Mouse (Mus musculus): ENCODE results near the gene Rims1. TPM values are rescaled to one million over a fixed set of nuclear protein-coding genes. Genes with fewer than 3 reads are reported as not detected.

The Rims1 gene
- total and polyA plus RNA-seq, 3 experiments, result 0.06 to 0.34 (median 0.29) TPM

DNA sequence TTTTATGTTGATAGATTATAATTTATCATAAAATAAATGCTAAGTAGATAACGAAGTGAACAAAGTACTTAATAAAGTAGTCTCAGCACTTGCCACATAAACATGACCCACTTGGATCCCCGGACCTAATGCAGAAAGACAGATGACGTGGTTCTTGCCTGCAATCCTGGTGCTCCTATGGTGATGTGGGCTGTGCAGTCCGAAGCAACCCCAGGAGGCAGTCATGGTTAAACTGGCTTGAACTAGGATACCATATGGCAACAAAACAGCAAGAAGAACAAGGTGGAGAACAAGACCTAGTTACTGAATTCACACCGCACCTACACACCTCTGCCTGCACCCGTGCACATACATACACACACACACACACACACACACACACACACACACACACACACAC is 173.8 kb downstream of the Rims1 start:
- Histone ChIP-seq H3K4me1 (ENCODE audit: control insufficient read depth, insufficient read depth, low read length) (no peaks in the 10 kb centered on the region), H3K79me2 (replicated peaks; ENCODE audit: control insufficient read depth, insufficient read depth, low read length) (no peaks in the 10 kb centered on the region), H3K27me3 (ENCODE audit: control insufficient read depth, insufficient read depth, low read length) (no peaks in the 10 kb centered on the region), H3K36me3 (ENCODE audit: control insufficient read depth, insufficient read depth, low read length) (no peaks in the 10 kb centered on the region), H3K27ac (no peak overlapping the region), H3K4me3 (no peak overlapping the region), H3K9ac (ENCODE audit: low read depth, low read length) (no peak overlapping the region)
- intact Hi-C loops (cut with DNase I), result no loop called here
- WGBS, result 89% methylated on average over 6 of the region's 6 CpGs
- TF ChIP-seq CTCF (IDR thresholded peaks at IDR 0.05) (no peak), POLR2A (IDR thresholded peaks at IDR 0.05; ENCODE audit: insufficient read depth, low read depth, low read length) (no peak), EP300 (IDR thresholded peaks at IDR 0.05; ENCODE audit: insufficient read depth, low read depth, low read length) (no peak)
- no peak for DNase-seq

DNA sequence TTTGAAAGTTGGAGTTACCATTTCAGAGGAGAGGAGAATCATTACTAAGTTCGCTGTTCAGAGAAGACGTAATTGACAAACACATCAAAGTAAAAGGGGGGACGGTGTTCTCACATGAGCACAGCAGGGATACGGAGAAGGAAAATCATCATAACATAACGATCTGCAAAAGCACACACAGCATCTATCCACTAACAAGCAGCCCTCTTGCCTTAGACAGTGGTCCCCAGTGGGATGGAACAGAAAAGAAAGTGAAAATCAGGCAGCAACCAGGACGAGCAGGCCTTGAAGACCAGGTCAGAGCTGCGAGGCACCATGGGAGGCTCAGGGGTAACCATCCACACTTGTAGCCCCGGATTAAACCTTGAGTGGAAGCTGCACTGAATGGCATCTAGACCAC is 176.8 kb downstream of the Rims1 start:
- TF ChIP-seq EP300 (IDR thresholded peaks at IDR 0.05; ENCODE audit: insufficient read depth, low read depth, low read length), result no peak
- no peak for TF ChIP-seq CTCF (IDR thresholded peaks at IDR 0.05)
- TF ChIP-seq POLR2A (IDR thresholded peaks at IDR 0.05; ENCODE audit: insufficient read depth, low read depth, low read length), result no peak
- WGBS, result 87% methylated on average over 8 of the region's 8 CpGs
- no peaks in the 10 kb centered on the region for H3K4me1 ChIP-seq (ENCODE audit: control insufficient read depth, insufficient read depth, low read length)
- no peak for DNase-seq
- intact Hi-C loops (cut with DNase I), result no loop called here
- H3K27ac ChIP-seq, result no peak overlapping the region
- H3K9ac ChIP-seq (ENCODE audit: low read depth, low read length), result no peak overlapping the region
- H3K27me3 ChIP-seq (ENCODE audit: control insufficient read depth, insufficient read depth, low read length), result no peaks in the 10 kb centered on the region
- H3K36me3 ChIP-seq (ENCODE audit: control insufficient read depth, insufficient read depth, low read length), result no peaks in the 10 kb centered on the region
- no peak overlapping the region for H3K4me3 ChIP-seq
- no peaks in the 10 kb centered on the region for H3K79me2 ChIP-seq (replicated peaks; ENCODE audit: control insufficient read depth, insufficient read depth, low read length)

DNA sequence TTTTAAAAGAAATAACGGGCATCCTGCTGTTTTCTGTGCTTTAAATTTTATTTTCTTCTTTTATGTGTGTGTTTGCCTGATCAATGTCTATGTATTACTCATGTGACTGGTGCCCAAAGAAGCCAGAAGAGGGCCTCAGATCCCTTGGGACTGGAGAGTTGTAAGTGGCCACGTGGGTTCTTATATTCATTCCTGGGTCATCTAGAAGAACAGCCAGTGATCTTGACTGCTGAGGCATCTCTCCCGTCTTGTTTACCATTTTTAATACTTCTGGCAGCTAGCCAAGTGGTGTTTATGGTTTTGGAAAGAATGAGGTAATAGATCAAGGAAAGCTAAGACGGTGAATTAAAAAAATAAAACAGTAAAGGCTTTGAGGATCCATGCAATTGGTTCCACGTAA is 178.8 kb downstream of the Rims1 start:
- Histone ChIP-seq H3K4me3 (no peak overlapping the region), H3K79me2 (replicated peaks; ENCODE audit: control insufficient read depth, insufficient read depth, low read length) (no peaks in the 10 kb centered on the region), H3K36me3 (ENCODE audit: control insufficient read depth, insufficient read depth, low read length) (no peaks in the 10 kb centered on the region), H3K27me3 (ENCODE audit: control insufficient read depth, insufficient read depth, low read length) (no peaks in the 10 kb centered on the region), H3K9ac (ENCODE audit: low read depth, low read length) (no peak overlapping the region), H3K27ac (no peak overlapping the region), H3K4me1 (ENCODE audit: control insufficient read depth, insufficient read depth, low read length) (no peaks in the 10 kb centered on the region)
- TF ChIP-seq EP300 (IDR thresholded peaks at IDR 0.05; ENCODE audit: insufficient read depth, low read depth, low read length) (no peak), CTCF (IDR thresholded peaks at IDR 0.05) (peak; percentile 42)
- 51% methylated on average over 5 of the region's 5 CpGs for WGBS
- DNase-seq, result no peak
- intact Hi-C loops (cut with DNase I), result no loop called here

DNA sequence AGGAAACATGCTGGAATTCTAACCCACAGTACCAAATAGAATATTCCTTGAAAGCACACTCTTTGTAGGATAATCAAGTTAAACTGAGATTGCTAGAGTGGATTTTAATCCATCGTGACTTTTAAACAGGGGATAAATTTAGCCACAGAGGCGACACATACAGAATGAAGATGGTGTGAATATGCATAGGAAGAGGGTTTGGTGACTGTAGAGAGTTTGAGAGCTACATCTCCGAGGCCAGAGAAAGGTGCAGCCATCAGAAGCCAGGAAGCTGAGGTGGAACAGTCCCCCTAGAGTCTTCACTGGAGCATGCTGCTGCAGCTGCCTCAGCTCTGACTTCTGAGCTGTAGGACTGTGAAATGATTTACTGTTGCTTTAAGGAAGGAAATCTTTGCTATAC is 179.5 kb downstream of the Rims1 start:
- Histone ChIP-seq H3K36me3 (ENCODE audit: control insufficient read depth, insufficient read depth, low read length) (no peaks in the 10 kb centered on the region), H3K27me3 (ENCODE audit: control insufficient read depth, insufficient read depth, low read length) (no peaks in the 10 kb centered on the region), H3K27ac (no peak overlapping the region), H3K9ac (ENCODE audit: low read depth, low read length) (no peak overlapping the region), H3K4me3 (no peak overlapping the region), H3K4me1 (ENCODE audit: control insufficient read depth, insufficient read depth, low read length) (no peaks in the 10 kb centered on the region), H3K79me2 (replicated peaks; ENCODE audit: control insufficient read depth, insufficient read depth, low read length) (no peaks in the 10 kb centered on the region)
- TF ChIP-seq POLR2A (IDR thresholded peaks at IDR 0.05; ENCODE audit: insufficient read depth, low read depth, low read length) (no peak), CTCF (IDR thresholded peaks at IDR 0.05) (no peak), EP300 (IDR thresholded peaks at IDR 0.05; ENCODE audit: insufficient read depth, low read depth, low read length) (no peak)
- 58% methylated on average over 3 of the region's 3 CpGs for WGBS
- no peak for DNase-seq
- intact Hi-C loops (cut with DNase I), result no loop called here

DNA sequence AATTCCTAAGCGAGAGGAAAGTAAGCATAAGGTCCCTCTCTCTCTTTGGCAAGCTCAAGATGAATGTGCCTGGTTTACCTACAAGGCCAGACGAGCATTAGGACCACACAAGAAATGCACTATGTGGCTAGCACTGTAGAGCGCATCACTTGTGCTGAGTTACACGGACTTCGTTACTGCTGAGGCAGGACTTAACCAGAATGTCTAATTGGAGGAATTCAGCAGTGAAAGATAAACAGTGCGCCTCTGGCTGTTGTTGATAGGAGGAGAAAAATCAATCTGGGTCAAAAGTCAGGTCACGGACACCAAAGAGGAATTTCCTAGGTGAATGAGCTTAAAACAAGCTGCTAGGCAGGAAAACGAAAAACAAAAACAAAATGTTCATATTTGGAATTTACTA is 185.0 kb downstream of the Rims1 start:
- intact Hi-C loops (cut with DNase I), result no loop called here
- Histone ChIP-seq H3K4me3 (no peak overlapping the region), H3K36me3 (ENCODE audit: control insufficient read depth, insufficient read depth, low read length) (no peaks in the 10 kb centered on the region), H3K27ac (no peak overlapping the region), H3K27me3 (ENCODE audit: control insufficient read depth, insufficient read depth, low read length) (no peaks in the 10 kb centered on the region), H3K4me1 (ENCODE audit: control insufficient read depth, insufficient read depth, low read length) (no peaks in the 10 kb centered on the region), H3K79me2 (replicated peaks; ENCODE audit: control insufficient read depth, insufficient read depth, low read length) (no peaks in the 10 kb centered on the region), H3K9ac (ENCODE audit: low read depth, low read length) (no peak overlapping the region)
- TF ChIP-seq CTCF (IDR thresholded peaks at IDR 0.05) (no peak), POLR2A (IDR thresholded peaks at IDR 0.05; ENCODE audit: insufficient read depth, low read depth, low read length) (no peak), EP300 (IDR thresholded peaks at IDR 0.05; ENCODE audit: insufficient read depth, low read depth, low read length) (no peak)
- DNase-seq, result no peak
- 63% methylated on average over 8 of the region's 8 CpGs for WGBS

DNA sequence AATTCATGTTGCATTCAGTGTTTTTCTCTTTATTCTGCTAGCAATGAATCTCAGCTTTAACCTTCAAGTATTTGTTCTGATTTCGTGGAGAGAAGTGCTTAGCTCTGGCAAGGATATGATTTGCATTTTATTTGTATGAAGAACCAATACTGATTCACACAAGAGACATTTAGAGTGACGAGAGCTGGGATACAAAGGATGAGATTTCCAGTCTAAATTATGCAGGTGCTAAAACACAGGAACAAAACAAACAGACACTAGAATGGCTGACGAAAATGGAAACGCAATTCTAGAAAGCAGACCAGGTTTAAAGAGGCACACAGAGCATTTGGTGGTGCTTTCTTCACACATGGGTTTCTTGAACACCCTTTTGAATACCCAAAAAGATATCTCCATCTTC is 190.2 kb downstream of the Rims1 start:
- Histone ChIP-seq H3K27me3 (ENCODE audit: control insufficient read depth, insufficient read depth, low read length) (no peaks in the 10 kb centered on the region), H3K36me3 (ENCODE audit: control insufficient read depth, insufficient read depth, low read length) (no peaks in the 10 kb centered on the region), H3K9ac (ENCODE audit: low read depth, low read length) (no peak overlapping the region), H3K27ac (no peak overlapping the region), H3K4me3 (no peak overlapping the region), H3K79me2 (replicated peaks; ENCODE audit: control insufficient read depth, insufficient read depth, low read length) (no peaks in the 10 kb centered on the region), H3K4me1 (ENCODE audit: control insufficient read depth, insufficient read depth, low read length) (no peaks in the 10 kb centered on the region)
- DNase-seq, result no peak
- WGBS, result 82% methylated on average over 4 of the region's 4 CpGs
- intact Hi-C loops (cut with DNase I), result no loop called here
- TF ChIP-seq EP300 (IDR thresholded peaks at IDR 0.05; ENCODE audit: insufficient read depth, low read depth, low read length) (no peak), CTCF (IDR thresholded peaks at IDR 0.05) (no peak), POLR2A (IDR thresholded peaks at IDR 0.05; ENCODE audit: insufficient read depth, low read depth, low read length) (no peak)
